ENCODE assay signal across 8 mouse cellular contexts in the genomic region with DNA sequence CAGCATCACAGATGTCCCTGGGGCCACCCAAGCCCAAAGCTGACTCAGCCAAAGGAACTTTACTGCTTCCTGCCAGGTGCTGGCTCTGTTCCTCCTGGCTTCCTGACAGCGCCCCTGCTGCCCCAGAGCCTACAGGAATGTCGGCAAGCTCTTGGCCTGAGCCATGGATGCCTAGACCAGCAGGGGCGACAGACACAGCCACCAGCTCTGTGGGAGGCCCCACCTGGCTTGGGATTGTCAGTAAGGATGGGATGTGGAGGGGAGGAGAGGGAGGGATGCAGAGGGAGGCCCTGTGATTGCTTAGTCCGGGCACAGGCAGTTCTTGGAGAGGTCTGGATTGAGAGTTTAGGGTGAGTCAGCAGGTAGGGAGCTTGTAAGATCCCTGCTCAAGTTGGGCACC. TPM values are rescaled to one million over a fixed set of nuclear protein-coding genes. Genes with fewer than 3 reads are reported as not detected.
DNase-seq lines count a peak whose midpoint lies in the region; ATAC-seq and TF ChIP-seq lines count a peak whose summit lies in the region.

No protein-coding gene starts in this region.

- 10% methylated on average over 4 of the region's 4 CpGs for WGBS in hindbrain, embryonic 10.5 days
- WGBS in hindbrain, embryonic 11.5 days, result 6% methylated on average over 4 of the region's 4 CpGs

- no peak for DNase-seq in hindbrain, embryonic 10.5 days (ENCODE audit: low spot score)
- DNase-seq in hindbrain, embryonic 11.5 days (ENCODE audit: low spot score), result no peak
- DNase-seq in ES-E14 (ENCODE audit: low read depth, low spot score) (no peak), liver (no peak)
- peak; percentile 97 for DNase-seq in cerebellum, adult 9-11 months
- peak; percentile 73 for DNase-seq in heart, postnatal 4 days
- DNase-seq in right cerebral cortex, adult 2 months (ENCODE audit: low spot score in 2 of 2), result no peak
- no peak for DNase-seq in retina, embryonic 14.5 days (ENCODE audit: low spot score)

- H3K9ac ChIP-seq in hindbrain, embryonic 11.5 days (ENCODE audit: low read depth, low read length), result no peak overlapping the region
- peak overlapping the region; percentile 4; the same call in 1 of the 2 replicates for H3K9ac ChIP-seq in ES-E14 (ENCODE audit: insufficient read depth, low read depth, low read length, poor library complexity, severe bottlenecking)

- no peaks in the 10 kb centered on the region for H3K9me3 ChIP-seq in hindbrain, embryonic 10.5 days
- H3K9me3 ChIP-seq in hindbrain, embryonic 11.5 days (ENCODE audit: control insufficient read depth, low read length), result no peaks in the 10 kb centered on the region
- H3K9me3 ChIP-seq in ES-E14 (ENCODE audit: control insufficient read depth, insufficient read depth, low read depth, low read length), result no peaks in the 10 kb centered on the region

- H3K4me3 ChIP-seq in hindbrain, embryonic 10.5 days, result no peak overlapping the region
- H3K4me3 ChIP-seq in hindbrain, embryonic 11.5 days (ENCODE audit: low read depth, low read length), result no peak overlapping the region
- peak overlapping the region in 1 of 2 experiments; percentile 27; a peak in 1 of 4 replicates for H3K4me3 ChIP-seq in ES-E14 (ENCODE audit: insufficient read depth in 1 of 2, low read depth in 1 of 2, low read length in 2 of 2, poor library complexity in 1 of 2, severe bottlenecking in 1 of 2)

- peaks cover 19% of the 10 kb centered on the region for H3K4me1 ChIP-seq in hindbrain, embryonic 10.5 days (replicated peaks)
- H3K4me1 ChIP-seq in hindbrain, embryonic 11.5 days (replicated peaks; ENCODE audit: control insufficient read depth, insufficient read depth, low read length), result peaks cover 3% of the 10 kb centered on the region; the same call in 1 of the 2 replicates
- H3K4me1 ChIP-seq in ES-E14 (ENCODE audit: control insufficient read depth in 2 of 2, insufficient read depth in 2 of 2, low read length in 2 of 2, poor library complexity in 1 of 2), result peaks cover 0 to 25% of the 10 kb centered on the region in 2 experiments; a peak in 2 of 4 replicates

- H3K27ac ChIP-seq in hindbrain, embryonic 10.5 days, result peak overlapping the region; percentile 46; the same call in 1 of the 2 replicates
- no peak overlapping the region for H3K27ac ChIP-seq in hindbrain, embryonic 11.5 days (ENCODE audit: low read depth, low read length)
- H3K27ac ChIP-seq in ES-E14 (ENCODE audit: insufficient read depth, low read depth, low read length, poor library complexity, severe bottlenecking), result no peak overlapping the region

- no peaks in the 10 kb centered on the region for H3K27me3 ChIP-seq in hindbrain, embryonic 10.5 days (ENCODE audit: insufficient read depth, poor library complexity, severe bottlenecking)
- H3K27me3 ChIP-seq in hindbrain, embryonic 11.5 days (ENCODE audit: control insufficient read depth, insufficient read depth, low read length), result no peaks in the 10 kb centered on the region

- H3K4me2 ChIP-seq in hindbrain, embryonic 11.5 days (replicated peaks; ENCODE audit: low read depth, low read length), result no peak overlapping the region

- in situ Hi-C loops in ES-E14 (cut with MboI; ENCODE audit: low sequenced_read_pairs in 2 of 2, unreplicated experiment in 2 of 2), result no loop called here

- no peaks in the 10 kb centered on the region for H3K36me3 ChIP-seq in hindbrain, embryonic 10.5 days
- no peaks in the 10 kb centered on the region for H3K36me3 ChIP-seq in hindbrain, embryonic 11.5 days (ENCODE audit: control insufficient read depth, insufficient read depth, low read length)
- H3K36me3 ChIP-seq in ES-E14 (ENCODE audit: control insufficient read depth, insufficient read depth, low read length, poor library complexity, severe bottlenecking), result no peaks in the 10 kb centered on the region

- ATAC-seq in hindbrain, embryonic 11.5 days (ENCODE audit: low FRiP score), result no peak

TF ChIP-seq in ES-E14, 5 proteins besides CTCF, POLR2A, EP300 and RAD21:
- TF ChIP-seq MAFK (IDR thresholded peaks at IDR 0.05; ENCODE audit: insufficient read depth, low read depth, low read length), result 0 out of 2 replicates have a peak, but pooled peaks have one; percentile 52
- no peak for TF ChIP-seq HCFC1 (IDR thresholded peaks at IDR 0.05; ENCODE audit: borderline replicate concordance, insufficient read depth, low read length)
- no peak for TF ChIP-seq ZC3H11A (IDR thresholded peaks at IDR 0.05; ENCODE audit: borderline replicate concordance, low read depth, low read length)

RNA-seq across cellular contexts. Expression of a gene that starts 6.4 kb away (rescaled TPM):
- polyA plus RNA-seq in hindbrain, embryonic 10.5 days (2016; fragmentation: Nextera tagmentation; extraction: Ambion mirVana), result 172 and 182 TPM in 2 replicates
- 162 and 173 TPM in 2 replicates for polyA plus RNA-seq in hindbrain, embryonic 11.5 days (2014; fragmentation: Nextera tagmentation; extraction: Ambion mirVana)
- total RNA-seq in ES-E14 (2012; rRNA removed), result 52.5 and 82.3 TPM in 2 replicates
- 10 to 100 TPM; 42.6 to 46.2 TPM for total RNA-seq in heart, postnatal 4 days (2021)

RNA-seq across cellular contexts. Expression of a gene that starts 12.4 kb away (rescaled TPM):
- polyA plus RNA-seq in hindbrain, embryonic 10.5 days (2016; fragmentation: Nextera tagmentation; extraction: Ambion mirVana), result 0.39 and 0.59 TPM in 2 replicates
- 0.47 and 0.71 TPM in 2 replicates for polyA plus RNA-seq in hindbrain, embryonic 11.5 days (2014; fragmentation: Nextera tagmentation; extraction: Ambion mirVana)
- 2.5 and 3.4 TPM in 2 replicates for total RNA-seq in ES-E14 (2012; rRNA removed)
- total RNA-seq in heart, postnatal 4 days (2021), result under 1 TPM in 1 of 2 experiments, not detected in 1; 0.11 TPM

RNA-seq across cellular contexts. Expression of a gene that starts 17.1 kb away (rescaled TPM):
- polyA plus RNA-seq in hindbrain, embryonic 10.5 days (2016; fragmentation: Nextera tagmentation; extraction: Ambion mirVana), result 6.2 and 19.3 TPM in 2 replicates
- 10.7 and 12.2 TPM in 2 replicates for polyA plus RNA-seq in hindbrain, embryonic 11.5 days (2014; fragmentation: Nextera tagmentation; extraction: Ambion mirVana)
- total RNA-seq in ES-E14 (2012; rRNA removed), result 3.7 and 6.6 TPM in 2 replicates
- total RNA-seq in heart, postnatal 4 days (2021), result 1 to 10 TPM; 2.5 to 3.0 TPM

RNA-seq across cellular contexts. Expression of a gene that starts 17.1 kb away (rescaled TPM):
- 3,443 and 3,791 TPM in 2 replicates for polyA plus RNA-seq in hindbrain, embryonic 10.5 days (2016; fragmentation: Nextera tagmentation; extraction: Ambion mirVana)
- polyA plus RNA-seq in hindbrain, embryonic 11.5 days (2014; fragmentation: Nextera tagmentation; extraction: Ambion mirVana), result 3,048 and 3,182 TPM in 2 replicates
- 2,806 and 2,972 TPM in 2 replicates for total RNA-seq in ES-E14 (2012; rRNA removed)
- total RNA-seq in heart, postnatal 4 days (2021), result 1,000 to 10,000 TPM; 1,266 to 1,294 TPM

RNA-seq across cellular contexts. Expression of a gene that starts 25.6 kb away (rescaled TPM):
- 66.6 and 74.5 TPM in 2 replicates for polyA plus RNA-seq in hindbrain, embryonic 10.5 days (2016; fragmentation: Nextera tagmentation; extraction: Ambion mirVana)
- polyA plus RNA-seq in hindbrain, embryonic 11.5 days (2014; fragmentation: Nextera tagmentation; extraction: Ambion mirVana), result 32.3 and 34.3 TPM in 2 replicates
- 53.4 and 60.8 TPM in 2 replicates for total RNA-seq in ES-E14 (2012; rRNA removed)
- total RNA-seq in heart, postnatal 4 days (2021), result 10 to 100 TPM; 35.2 to 36.0 TPM

Comparison
In these comparisons a context has a peak if more than half of its experiments do, and no peak if none do; other contexts are left out.
1. DNase-seq: peak in cerebellum, adult 9-11 months (single experiment) and heart, postnatal 4 days (single experiment); none in hindbrain, embryonic 10.5 days (single experiment), hindbrain, embryonic 11.5 days (single experiment), ES-E14 (single experiment), liver (single experiment), right cerebral cortex, adult 2 months (0 of 2) and retina, embryonic 14.5 days (single experiment).